Mouse (Mus musculus) forebrain, embryonic 13.5 days (tissue): ENCODE data around the gene Vmn1r10. TPM values are rescaled to one million over a fixed set of nuclear protein-coding genes. Genes with fewer than 3 reads are reported as not detected.

ENCODE experiments used
- ATAC-seq: fragments of 200-750 bp; cut with Nextera tagmentation; 2 replicates; pipeline ENCODE4 v1.8.0; 2017
- H3K27ac ChIP-seq: fragments of 300-500 bp; sonication (generic); 2 replicates; pipeline ENCODE4 v1.5.1; 2015; ENCODE audit warnings: inconsistent platforms, mild to moderate bottlenecking, moderate library complexity
- H3K27me3 ChIP-seq: fragments of 300-500 bp; sonication (generic); 2 replicates; pipeline ENCODE4 v1.6.1; 2015; ENCODE audit warnings: mild to moderate bottlenecking, inconsistent platforms
- H3K36me3 ChIP-seq: fragments of 300-500 bp; sonication (generic); 2 replicates; pipeline ENCODE4 v1.6.1; 2015; ENCODE audit warnings: mild to moderate bottlenecking, inconsistent platforms; ENCODE audit not compliant: poor library complexity, severe bottlenecking
- H3K4me1 ChIP-seq: fragments of 300-500 bp; sonication (generic); 2 replicates; pipeline ENCODE4 v1.6.1; 2015; ENCODE audit warnings: inconsistent platforms
- H3K4me2 ChIP-seq: fragments of 300-500 bp; sonication (generic); 2 replicates; pipeline ENCODE4 v1.6.1; 2015; ENCODE audit warnings: inconsistent platforms, mild to moderate bottlenecking, moderate library complexity
- H3K4me3 ChIP-seq: fragments of 300-500 bp; sonication (generic); 2 replicates; pipeline ENCODE4 v1.5.1; 2015; ENCODE audit warnings: mild to moderate bottlenecking, inconsistent platforms
- H3K9ac ChIP-seq: fragments of 300-500 bp; sonication (generic); 2 replicates; pipeline ENCODE4 v1.6.1; 2015; ENCODE audit warnings: mild to moderate bottlenecking, inconsistent platforms
- H3K9me3 ChIP-seq: fragments of 300-500 bp; sonication (generic); replicated peaks from 2 replicates; pipeline ENCODE4 v1.6.1; 2016; ENCODE audit warnings: inconsistent platforms
- WGBS: fragments of 180-500 bp; shearing (Covaris S2); methylation state at CpG from one replicate; pipeline ENCODE4 v1.1.7; 2015; 5-methylcytosine and 5-hydroxymethylcytosine counted together
- polyA plus RNA-seq: library from polyadenylated mRNA; unstranded; fragments of >200 nt; fragmentation: Nextera tagmentation; extraction: Ambion mirVana; gene quantifications from 2 replicates; pipeline ENCODE4 v1.2.1, GENCODE M21; 2015

The Vmn1r10 gene
- not detected in 2 replicates for polyA plus RNA-seq

GRCm38 (mm10) chr6:57109154-57109553 is at the start of gene Vmn1r10:
Gene Vmn1r10 (plus strand): TSS chr6:57109454.
- 83% methylated on average over 3 of the region's 3 CpGs for WGBS
- Histone ChIP-seq H3K36me3 (no peaks in the 10 kb centered on the region), H3K27me3 (no peaks in the 10 kb centered on the region), H3K4me3 (no peak within 1 kb of the TSS), H3K9me3 (no peaks in the 10 kb centered on the region), H3K9ac (no peak within 1 kb of the TSS), H3K4me2 (no peak within 1 kb of the TSS), H3K4me1 (no peaks in the 10 kb centered on the region), H3K27ac (no peak within 1 kb of the TSS)
- no peak for ATAC-seq

DNA sequence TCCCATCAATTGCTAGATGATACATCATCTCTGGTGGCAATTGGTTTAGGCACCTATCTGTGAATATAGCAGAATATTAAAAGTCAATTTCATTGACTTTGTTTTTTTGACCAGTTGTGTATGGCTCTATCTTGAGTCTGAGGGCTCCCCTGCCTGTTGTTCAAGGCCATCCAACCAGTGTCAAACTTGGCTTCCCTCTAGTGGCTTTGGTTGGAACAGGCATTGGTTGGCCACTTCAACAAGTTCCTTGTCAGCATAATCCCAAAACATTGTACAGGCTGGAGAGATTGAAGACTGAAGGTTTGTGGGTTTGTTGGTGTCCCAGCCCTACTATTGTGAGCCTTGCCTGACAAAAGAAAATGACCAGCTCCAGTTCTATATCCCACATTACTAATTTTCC is 45.5 kb upstream of the Vmn1r10 start:
- H3K27ac ChIP-seq = no peak overlapping the region
- H3K4me1 ChIP-seq = no peaks in the 10 kb centered on the region
- H3K4me2 ChIP-seq = no peak overlapping the region
- H3K9me3 ChIP-seq = no peaks in the 10 kb centered on the region
- no peak for ATAC-seq
- H3K36me3 ChIP-seq = no peaks in the 10 kb centered on the region
- no peak overlapping the region for H3K4me3 ChIP-seq
- H3K27me3 ChIP-seq = no peaks in the 10 kb centered on the region
- no peak overlapping the region for H3K9ac ChIP-seq

GRCm38 (mm10) chr6:57066487-57066886 is 42.8 kb upstream of the Vmn1r10 start, which contains the start of gene Vmn1r9:
Gene Vmn1r9 (plus strand): TSS chr6:57066787.
- Histone ChIP-seq H3K27me3 (no peaks in the 10 kb centered on the region), H3K4me1 (no peaks in the 10 kb centered on the region), H3K9ac (no peak within 1 kb of the TSS), H3K9me3 (no peaks in the 10 kb centered on the region), H3K4me3 (no peak within 1 kb of the TSS), H3K27ac (no peak within 1 kb of the TSS), H3K36me3 (no peaks in the 10 kb centered on the region), H3K4me2 (no peak within 1 kb of the TSS)
- ATAC-seq = no peak
- 90% methylated on average over 2 of the region's 2 CpGs for WGBS

DNA sequence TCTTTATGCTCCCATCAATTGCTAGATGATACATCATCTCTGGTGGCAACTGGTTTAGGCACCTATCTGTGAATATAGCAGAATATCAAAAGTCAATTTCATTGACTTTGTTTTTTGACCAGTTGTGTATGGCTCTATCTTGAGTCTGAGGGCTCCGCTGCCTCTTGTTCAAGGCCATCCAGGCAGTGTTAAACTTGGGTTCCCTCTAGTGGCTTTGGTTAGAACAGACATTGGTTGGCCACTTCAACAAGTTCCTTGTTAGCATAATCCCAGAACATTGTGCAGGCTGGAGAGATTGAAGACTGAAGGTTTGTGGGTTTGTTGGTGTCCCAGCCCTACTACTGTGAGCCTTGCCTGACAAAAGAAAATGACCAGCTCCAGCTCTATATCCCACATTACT is 2.9 kb upstream of the Vmn1r10 start:
- no peak overlapping the region for H3K4me3 ChIP-seq
- H3K9ac ChIP-seq = no peak overlapping the region
- no peaks in the 10 kb centered on the region for H3K9me3 ChIP-seq
- H3K27me3 ChIP-seq = no peaks in the 10 kb centered on the region
- no peaks in the 10 kb centered on the region for H3K36me3 ChIP-seq
- no peaks in the 10 kb centered on the region for H3K4me1 ChIP-seq
- ATAC-seq = no peak
- H3K27ac ChIP-seq = no peak overlapping the region
- no peak overlapping the region for H3K4me2 ChIP-seq
- WGBS = 67% methylated on average over 1 of the region's 1 CpGs

DNA sequence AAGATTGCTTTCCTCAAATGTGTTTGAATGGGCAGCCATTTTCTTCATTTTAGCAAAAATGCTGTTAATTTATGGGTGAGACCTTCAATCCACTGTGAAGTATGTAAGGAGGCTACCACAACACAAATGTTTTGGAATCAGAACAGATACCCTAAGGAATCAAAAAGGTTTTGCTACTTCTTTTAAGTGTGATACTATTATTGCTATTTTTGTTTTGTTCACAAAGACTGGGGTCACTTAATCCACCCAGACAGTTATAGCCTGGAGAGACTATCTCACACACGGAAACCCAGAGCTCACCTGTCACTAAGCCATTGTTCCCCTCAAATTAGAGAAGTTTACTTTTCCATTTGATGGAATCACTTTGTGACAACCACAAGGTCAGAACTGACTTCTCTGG is 23.9 kb downstream of the Vmn1r10 start, which contains the start of gene Vmn1r11:
Gene Vmn1r11 (plus strand): TSS at position 301 of the 400 bp plus-strand sequence.
- no peaks in the 10 kb centered on the region for H3K9me3 ChIP-seq
- H3K4me1 ChIP-seq = no peaks in the 10 kb centered on the region
- H3K4me2 ChIP-seq = no peak within 1 kb of the TSS
- H3K4me3 ChIP-seq = no peak within 1 kb of the TSS
- no peak within 1 kb of the TSS for H3K9ac ChIP-seq
- H3K27me3 ChIP-seq = no peaks in the 10 kb centered on the region
- 85% methylated on average over 1 of the region's 1 CpGs for WGBS
- no peaks in the 10 kb centered on the region for H3K36me3 ChIP-seq
- no peak within 1 kb of the TSS for H3K27ac ChIP-seq
- no peak for ATAC-seq

DNA sequence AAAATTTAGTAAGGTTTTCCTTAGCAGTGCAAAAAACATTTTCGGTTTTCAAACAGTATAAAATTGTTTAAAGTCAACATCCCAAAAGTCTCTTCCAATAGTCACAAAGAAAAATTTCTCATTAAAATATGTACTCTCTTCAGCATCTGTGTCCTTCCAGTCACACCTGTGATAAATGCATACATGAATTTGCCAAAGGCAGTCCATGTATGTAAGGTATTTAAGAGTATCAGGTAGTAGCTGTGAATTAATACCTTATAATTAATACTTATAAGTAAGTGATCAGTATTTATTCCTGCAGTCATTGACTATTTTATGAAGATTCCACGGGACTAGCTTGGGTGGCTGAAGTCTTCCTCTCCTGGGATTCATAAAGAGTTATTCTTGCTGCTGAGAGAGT is 47.4 kb downstream of the Vmn1r10 start, which contains the start of gene Vmn1r12:
Gene Vmn1r12 (plus strand): TSS at position 301 of the 400 bp plus-strand sequence.
- 91% methylated on average over 2 of the region's 2 CpGs for WGBS
- no peak for ATAC-seq

More for the DNA sequence above, 47.4 kb downstream of the Vmn1r10 start, which contains the start of gene Vmn1r12:
- no peaks in the 10 kb centered on the region for H3K27me3 ChIP-seq
- H3K9me3 ChIP-seq = no peaks in the 10 kb centered on the region
- H3K4me3 ChIP-seq = no peak within 1 kb of the TSS
- H3K27ac ChIP-seq = no peak within 1 kb of the TSS
- no peaks in the 10 kb centered on the region for H3K4me1 ChIP-seq
- no peaks in the 10 kb centered on the region for H3K36me3 ChIP-seq
- no peak within 1 kb of the TSS for H3K9ac ChIP-seq
- no peak within 1 kb of the TSS for H3K4me2 ChIP-seq

Other genes with a start within 250 kb of the Vmn1r10 start
- gene Nt5c3, start 185.5 kb upstream of the Vmn1r10 start, polyA plus RNA-seq = 110 TPM in 2 replicates
- 0.59 and 0.65 TPM in 2 replicates for gene Vmn1r4, start 185.4 kb upstream of the Vmn1r10 start, polyA plus RNA-seq
- gene Vmn1r5, start 139.2 kb upstream of the Vmn1r10 start, polyA plus RNA-seq = not detected in 2 replicates
- gene Vmn1r6, start 112.2 kb upstream of the Vmn1r10 start, polyA plus RNA-seq = not detected in 2 replicates
- not detected in 2 replicates for gene Vmn1r7, start 84.1 kb upstream of the Vmn1r10 start, polyA plus RNA-seq
- gene Vmn1r8, start 77.2 kb upstream of the Vmn1r10 start, polyA plus RNA-seq = not detected in 2 replicates
- gene Vmn1r9, start 42.7 kb upstream of the Vmn1r10 start, polyA plus RNA-seq = not detected in 2 replicates
- gene Vmn1r11, start 24.0 kb downstream of the Vmn1r10 start, polyA plus RNA-seq = not detected in 2 replicates
- gene Vmn1r12, start 47.5 kb downstream of the Vmn1r10 start, polyA plus RNA-seq = not detected in 2 replicates
- not detected in 2 replicates for gene Vmn1r13, start 93.8 kb downstream of the Vmn1r10 start, polyA plus RNA-seq
- gene Vmn1r14, start 122.2 kb downstream of the Vmn1r10 start, polyA plus RNA-seq = not detected in 2 replicates
- not detected in 2 replicates for gene Vmn1r15, start 148.5 kb downstream of the Vmn1r10 start, polyA plus RNA-seq
- not detected in 2 replicates for gene Vmn1r16, start 220.0 kb downstream of the Vmn1r10 start, polyA plus RNA-seq